Mouse (Mus musculus) gastrocnemius, adult 8-10 months (tissue): ENCODE results near the gene Riok2. TPM values are rescaled to one million over a fixed set of nuclear protein-coding genes. Genes with fewer than 3 reads are reported as not detected.

Source experiments
- DNase-seq, 2 experiments: peaks; one replicate each; pipeline ENCODE4 v3.0.0; 2022; ENCODE audit warnings: low spot score in 2 of 2
- total RNA-seq, 4 experiments: library from RNA; stranded (reverse); gene quantifications; 2 replicates each; pipeline ENCODE4 v1.2.4; 2022

The Riok2 gene
- total RNA-seq, 4 experiments from 2014 or later, result 12.0 to 16.7 (median 14.0) TPM

- DNase-seq, result no peak
Measured at GRCm38 (mm10) chr17:17405606-17406005, 31.5 kb downstream of the Riok2 start.

GRCm38 (mm10) chr17:17408137-17408536 is 34.0 kb downstream of the Riok2 start:
- DNase-seq, result no peak

DNA sequence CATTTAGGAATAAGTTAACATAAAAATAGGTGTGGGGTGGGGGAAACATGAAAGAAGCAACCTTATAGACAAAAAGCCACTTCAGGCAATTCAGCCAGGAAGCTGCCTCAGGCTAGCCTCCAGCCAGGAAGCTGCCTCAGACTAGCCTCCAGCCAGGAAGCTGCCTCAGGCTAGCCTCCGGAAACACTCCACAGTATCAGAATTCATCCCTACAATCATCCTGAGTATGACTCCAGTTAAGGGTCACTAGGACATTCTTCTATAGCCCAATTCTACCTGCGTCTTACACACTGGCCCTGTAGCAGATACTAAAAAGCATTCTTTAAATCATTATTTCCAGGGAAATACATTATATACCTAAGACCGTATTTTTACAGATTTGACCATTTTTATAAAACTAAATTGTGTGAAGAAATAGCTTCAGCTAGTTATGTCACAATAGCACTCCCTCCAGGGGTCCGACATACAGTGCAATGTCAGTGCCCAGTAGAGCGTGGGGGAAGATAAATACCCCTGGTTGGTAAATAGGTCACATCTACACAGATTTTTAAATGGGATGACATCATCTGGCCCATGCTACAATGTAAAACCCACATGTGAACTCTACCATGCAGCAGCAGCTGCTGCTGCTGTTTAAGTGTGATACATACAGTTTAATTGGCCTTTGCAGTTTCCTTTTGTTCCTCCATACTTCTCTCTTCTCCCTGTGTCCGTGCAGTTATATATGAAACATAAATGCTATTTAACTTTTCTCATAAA is 34.8 kb downstream of the Riok2 start:
- DNase-seq, result no peak

GRCm38 (mm10) chr17:17409601-17410000 is 35.5 kb downstream of the Riok2 start:
- DNase-seq, result no peak

GRCm38 (mm10) chr17:17411443-17411842 is 37.3 kb downstream of the Riok2 start:
- no peak for DNase-seq

GRCm38 (mm10) chr17:17412176-17412575 is 38.1 kb downstream of the Riok2 start:
- no peak for DNase-seq

GRCm38 (mm10) chr17:17414206-17414605 is 40.1 kb downstream of the Riok2 start:
- DNase-seq, result no peak

DNA sequence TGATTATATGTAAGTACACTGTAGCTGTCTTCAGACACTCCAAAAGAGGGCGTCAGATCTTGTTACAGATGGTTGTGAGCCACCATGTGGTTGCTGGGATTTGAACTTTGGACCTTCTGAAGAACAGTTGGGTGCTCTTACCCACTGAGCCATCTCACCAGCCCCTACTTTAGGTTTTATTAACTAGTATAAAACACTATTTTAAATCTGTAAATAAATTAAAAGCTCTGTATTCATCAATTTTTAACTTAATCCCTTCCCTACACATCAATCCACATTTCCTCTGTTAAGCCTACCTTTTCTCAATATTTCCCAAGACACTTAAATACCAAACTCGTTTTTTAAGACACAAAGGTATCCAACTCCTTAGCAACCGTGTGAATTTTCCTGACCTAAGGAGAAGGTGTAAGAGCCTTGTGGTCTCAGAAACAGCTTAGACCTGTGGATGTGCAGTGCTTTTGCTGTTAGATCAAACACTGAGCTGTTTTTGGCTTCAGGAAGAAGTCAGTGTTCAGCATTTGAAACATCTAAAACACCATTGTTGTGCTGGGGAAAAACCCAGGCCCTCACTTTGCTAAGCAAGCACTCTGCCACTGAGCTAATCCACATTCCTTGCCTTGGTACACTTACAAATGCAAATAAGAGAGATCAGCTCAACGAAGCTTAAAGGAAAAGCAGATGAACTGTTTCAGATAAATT is 50.6 kb downstream of the Riok2 start:
- DNase-seq, result no peak

- DNase-seq, result no peak
Measured at GRCm38 (mm10) chr17:17425308-17425813, 51.3 kb downstream of the Riok2 start.

GRCm38 (mm10) chr17:17425906-17426305 is 51.8 kb downstream of the Riok2 start:
- DNase-seq, result no peak

DNA sequence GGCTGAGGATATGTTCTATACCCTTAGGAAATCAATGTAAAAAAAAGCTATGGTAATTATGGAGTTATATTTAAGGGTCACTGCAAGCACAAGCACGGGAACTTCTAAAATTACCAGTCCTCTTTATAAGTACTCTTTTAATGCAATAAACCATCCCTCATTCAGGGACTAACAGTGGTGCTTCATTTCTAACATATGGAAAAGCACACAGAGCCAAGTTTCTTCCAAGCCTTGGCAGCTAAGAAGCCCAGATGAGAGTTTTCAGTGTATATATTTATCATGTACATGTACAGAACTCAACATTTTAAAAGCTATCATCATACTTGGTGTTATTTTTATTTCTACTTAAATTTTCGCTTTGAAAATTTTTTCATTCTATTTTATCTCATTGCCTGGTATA is 54.8 kb downstream of the Riok2 start:
- no peak for DNase-seq

DNA sequence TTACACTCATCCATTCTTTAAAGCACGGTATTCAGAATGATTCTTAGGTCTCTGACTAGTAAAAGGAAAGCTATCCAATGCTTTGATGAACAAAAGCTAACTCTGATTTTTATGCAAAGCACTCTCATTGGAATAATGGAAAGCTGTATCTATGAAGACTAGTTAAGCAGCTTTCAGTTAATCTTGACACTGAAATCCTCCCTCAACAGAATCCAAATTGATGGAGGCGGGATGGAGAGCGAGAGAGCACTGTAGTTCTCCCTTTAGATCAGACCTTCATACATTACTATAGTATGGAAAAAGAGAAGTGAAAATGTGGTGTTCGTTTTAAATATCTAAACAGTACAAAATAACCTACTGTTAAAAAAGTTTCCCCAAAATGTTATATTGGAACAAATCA is 59.6 kb downstream of the Riok2 start:
- DNase-seq, result no peak

DNA sequence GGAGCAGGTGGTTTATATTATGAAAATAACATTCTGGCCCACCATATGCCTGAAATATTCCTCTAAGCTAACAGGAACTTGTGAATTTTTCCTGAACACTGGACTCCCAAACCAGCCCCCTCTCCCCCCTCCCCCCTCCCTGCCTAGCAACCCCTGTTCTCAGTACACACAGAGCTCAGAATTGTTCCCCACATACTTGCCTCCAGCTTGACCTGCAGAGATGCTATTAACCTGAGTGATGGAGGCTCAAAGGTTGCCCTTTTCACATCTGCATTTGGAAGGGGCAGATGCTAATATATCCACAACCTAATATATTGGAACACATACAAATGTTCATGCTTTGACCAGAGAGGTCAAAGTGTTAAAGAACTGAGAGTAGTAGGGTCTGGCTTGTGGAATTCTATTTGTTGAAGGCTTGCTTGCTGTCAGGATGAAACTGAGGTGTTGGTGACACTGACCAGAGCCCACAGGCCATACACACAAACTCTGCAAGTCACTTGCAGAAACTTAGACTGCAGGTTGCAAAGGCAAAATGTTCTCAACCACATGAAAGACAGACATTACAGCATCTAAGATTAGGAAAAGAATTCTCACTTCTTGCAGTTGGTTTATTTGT is 64.6 kb downstream of the Riok2 start:
- DNase-seq, result no peak

DNA sequence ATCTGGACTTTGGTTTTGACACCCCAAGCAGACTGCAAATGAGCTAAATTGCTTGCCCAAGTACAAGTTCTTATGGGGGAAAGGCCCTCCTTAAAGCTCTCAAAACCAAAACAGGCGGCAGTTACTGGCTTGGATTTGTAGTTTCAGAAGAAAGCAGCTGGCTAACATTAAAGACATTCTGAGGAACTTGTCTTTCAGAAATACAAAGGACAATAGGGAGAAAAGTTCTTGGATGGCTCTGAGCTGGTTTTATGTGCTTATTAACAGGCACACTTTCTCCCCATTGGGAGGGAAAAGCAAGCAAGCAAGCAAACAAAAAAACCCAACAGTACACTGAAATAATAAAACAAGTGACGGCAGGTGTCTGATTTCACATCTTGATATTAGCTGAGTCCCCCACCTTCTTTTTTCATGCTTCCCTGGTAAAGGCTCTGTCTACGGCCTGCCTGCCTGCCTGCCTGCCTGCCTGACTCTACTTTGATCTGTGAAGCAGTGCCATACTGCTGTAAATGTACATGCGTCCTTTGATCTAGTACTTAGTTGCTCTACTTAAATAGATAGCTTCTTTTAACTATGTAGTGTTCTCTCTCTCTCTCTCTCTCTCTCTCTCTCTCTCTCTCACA is 67.9 kb downstream of the Riok2 start:
- DNase-seq, result no peak

- no peak for DNase-seq
Measured at GRCm38 (mm10) chr17:17444297-17444886, 70.3 kb downstream of the Riok2 start.

Other genes starting within 250 kb of the Riok2 start
- under 1 TPM; 0.21 to 0.63 (median 0.51) TPM for gene Lix1, start 28.4 kb downstream of the Riok2 start, total RNA-seq